Mouse (Mus musculus) WW6 (cell line): ENCODE results near the gene 2610318N02Rik.
A peak's percentile ranks its signal among the peaks of the same experiment; 100 is the strongest.

Source experiments
- DNase-seq: peaks from one replicate; pipeline ENCODE4 v3.0.0-alpha.2; 2013; ENCODE audit warnings: low read depth, low spot score

Gene 2610318N02Rik

DNA sequence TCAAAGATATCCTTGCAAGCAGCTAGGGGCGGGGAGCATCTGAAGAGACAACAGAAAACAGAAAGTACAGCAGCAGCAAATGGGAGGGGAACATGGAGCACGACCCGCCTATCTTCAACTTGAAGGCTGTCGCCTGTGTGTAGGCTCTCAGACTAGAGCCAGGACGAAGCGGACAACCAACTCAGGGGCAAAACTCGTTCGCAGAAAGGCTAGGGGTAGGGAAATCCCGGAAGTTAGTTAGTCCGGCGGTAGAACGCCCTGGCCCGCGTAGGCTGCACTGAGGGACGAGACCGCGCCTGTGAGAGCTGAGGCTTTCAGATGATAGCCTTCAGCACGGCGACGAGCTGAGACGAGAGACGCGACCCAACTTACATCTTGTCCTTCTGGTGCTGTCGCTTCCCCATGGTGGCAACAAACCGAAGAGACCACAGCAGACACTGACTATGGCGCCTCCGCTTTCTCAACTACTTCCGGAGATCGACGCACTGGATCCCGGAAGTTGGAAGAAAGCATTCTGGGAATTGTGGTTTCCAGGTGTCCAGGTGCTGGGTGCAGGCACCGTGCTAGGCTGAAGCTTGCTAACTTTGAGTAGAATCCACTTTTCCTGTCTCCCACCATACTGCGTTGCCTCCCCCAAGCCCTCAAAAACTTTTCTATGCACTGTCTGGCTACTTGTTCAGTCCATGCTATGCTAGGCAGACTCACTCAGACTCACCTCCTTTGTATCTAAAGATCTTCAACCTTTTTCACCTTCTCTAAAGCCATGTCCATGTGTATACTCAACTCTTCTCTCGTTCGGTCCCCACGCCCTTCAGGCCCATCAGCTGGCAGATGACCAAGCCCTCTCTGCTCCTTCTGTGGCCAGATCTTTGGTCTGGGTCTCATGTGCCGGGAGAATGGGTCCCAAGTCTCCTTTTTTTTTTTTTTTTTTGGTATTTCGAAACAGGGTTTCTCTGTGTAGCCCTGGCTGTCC, 13.9 kb downstream of the 2610318N02Rik start, which contains the start of gene Ppil2:
TSS of gene Ppil2 (minus strand) at position 487 of the 973 bp plus-strand sequence.
- peak; percentile 52 for DNase-seq

DNA sequence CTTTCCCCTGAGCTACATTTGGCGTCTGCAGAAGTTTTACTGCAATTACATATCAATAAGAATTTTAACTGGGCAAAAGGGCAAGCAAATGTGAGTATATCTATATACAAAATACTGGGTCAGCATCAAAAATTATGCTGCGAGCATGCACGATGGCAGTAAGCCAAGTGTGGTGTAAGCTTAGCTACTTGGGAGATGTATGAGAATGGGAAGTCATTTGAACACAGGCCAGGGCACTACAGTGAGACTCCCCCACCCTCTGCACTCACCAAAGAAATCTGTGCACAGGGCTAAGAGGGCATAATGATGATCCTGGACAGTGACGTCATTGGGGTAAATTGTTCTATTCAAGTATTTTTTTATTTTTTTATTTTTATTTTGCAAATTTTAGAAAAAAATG, 20.4 kb downstream of the 2610318N02Rik start:
- DNase-seq, result no peak

DNA sequence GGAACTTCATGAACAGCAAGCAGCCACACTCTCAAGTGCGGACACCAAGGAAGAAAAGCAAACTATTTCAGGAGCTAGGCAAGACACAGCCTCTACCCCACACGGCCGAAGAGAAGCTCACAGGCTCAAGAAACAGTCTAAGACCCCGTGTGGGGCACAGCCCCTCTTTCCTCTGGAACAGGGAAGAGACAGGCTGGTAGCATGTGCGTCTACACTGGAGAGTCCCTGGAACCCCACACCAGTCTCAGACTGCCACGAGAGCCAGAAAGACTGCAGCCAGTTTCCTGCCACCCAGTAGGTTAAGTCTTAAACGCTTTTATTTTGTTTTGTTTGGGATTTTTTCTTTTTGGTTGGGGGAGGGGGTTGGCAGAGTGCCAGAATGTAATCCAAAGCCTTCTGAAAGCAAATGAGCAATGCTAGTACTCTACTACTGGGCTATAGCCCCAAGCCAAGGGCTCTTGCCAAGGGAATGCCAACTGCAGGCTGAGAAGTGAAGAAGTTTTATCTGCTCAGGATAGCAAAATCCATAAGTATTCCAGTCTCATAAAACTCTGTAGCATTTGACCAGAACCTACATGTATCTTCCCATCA, 22.2 kb downstream of the 2610318N02Rik start:
- DNase-seq, result no peak

DNA sequence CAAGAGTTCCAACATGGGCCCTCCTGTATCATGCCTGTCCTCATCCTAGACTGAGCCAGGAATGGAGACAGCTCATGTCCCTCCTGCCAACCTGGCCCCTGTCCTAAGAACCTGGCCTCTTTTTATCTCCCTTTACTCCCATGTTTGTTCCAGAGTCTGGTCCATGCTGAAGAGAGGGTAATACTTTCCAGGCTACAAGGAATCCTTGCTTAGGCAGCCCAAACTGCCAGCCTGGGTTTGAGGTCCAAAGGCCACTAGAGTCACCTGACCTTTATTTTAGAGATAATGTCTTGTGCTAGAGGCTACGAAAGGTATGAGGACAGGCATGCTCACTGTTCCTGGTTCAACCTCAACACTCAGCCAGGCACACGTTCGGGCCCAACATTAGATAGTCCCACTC, 28.0 kb downstream of the 2610318N02Rik start:
- DNase-seq, result no peak

DNA sequence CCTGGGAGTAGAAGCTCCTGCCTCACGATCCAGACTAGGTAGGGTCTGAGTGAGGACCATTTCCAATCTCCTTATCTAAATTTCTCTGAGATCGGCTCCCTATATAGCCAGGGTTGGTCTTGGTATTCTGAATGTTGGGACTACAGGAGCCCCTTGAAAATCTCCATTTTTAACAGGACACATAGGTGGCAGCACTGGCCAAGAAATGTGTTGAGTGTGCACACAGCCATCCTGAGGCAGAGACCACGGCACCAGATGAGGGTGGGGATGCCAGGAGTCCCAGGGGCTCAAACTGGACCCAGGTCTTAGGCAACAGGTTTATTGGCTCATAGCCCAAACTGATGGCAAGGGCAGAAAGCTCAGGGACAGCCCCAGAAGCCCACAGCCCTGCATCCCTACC, 36.6 kb downstream of the 2610318N02Rik start:
- no peak for DNase-seq

DNA sequence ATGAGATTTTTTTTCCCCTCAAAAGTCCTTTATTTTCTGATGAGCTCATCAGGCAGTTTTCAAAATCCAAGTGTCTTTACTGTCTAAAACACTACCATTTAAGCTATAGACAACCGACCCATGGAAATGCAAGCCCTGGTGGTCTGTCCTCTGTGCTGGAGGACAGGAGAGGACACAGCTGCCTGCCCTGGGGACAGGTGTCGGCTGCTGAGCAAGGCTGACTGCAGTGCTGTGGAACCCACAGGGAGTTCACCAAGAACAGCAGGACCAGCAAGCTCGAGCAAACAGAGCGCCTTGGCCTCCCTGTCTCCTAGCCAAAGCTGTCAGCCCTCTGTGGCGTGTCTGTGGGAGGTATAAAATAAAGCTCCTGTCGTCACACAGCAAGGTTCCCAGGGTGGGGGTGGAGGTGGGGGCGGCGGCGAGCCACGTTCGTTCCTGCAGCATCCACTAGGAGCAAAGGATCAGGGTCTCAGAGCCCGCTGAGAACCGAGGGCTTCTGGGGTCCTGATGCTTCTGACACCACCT, 38.2 kb downstream of the 2610318N02Rik start:
- DNase-seq, result no peak

DNA sequence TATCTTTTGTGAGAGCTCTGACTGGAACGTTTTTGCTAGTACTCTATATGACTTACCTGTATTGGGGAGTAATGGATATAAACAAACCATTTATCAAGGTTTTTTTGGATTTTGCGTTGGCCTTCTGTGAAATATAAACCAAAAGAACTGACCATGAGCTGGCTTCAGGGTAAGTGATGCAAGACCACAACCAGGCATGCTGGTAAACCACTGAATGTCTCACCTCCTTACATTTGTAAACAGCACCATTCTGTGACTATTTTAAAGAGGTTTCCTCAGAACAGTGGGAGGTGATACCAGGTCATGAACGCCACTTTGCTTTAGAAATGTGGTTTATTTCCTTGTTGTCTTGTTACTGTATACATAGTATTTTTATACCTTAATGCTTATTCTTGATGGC, 38.7 kb downstream of the 2610318N02Rik start:
- no peak for DNase-seq

DNA sequence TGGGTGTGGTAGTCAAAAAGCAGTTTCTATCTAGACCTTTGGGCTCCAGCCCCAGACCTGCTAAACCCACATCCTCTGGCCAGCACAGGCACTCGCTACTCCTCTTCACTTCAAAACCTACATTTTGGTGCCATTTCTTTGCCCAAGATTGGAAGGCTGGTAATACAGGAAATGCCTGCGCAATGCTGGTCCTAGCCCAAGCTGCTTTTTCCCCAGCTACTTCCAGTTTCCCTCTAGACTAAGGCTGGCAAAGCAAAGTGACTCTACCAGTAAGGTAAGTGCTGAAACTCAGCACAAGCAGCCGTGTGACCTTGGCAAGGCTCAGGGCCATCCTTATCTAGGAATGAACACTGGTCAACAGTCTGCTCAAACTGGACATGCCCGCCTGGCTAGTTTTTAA, 39.3 kb downstream of the 2610318N02Rik start:
- no peak for DNase-seq

DNA sequence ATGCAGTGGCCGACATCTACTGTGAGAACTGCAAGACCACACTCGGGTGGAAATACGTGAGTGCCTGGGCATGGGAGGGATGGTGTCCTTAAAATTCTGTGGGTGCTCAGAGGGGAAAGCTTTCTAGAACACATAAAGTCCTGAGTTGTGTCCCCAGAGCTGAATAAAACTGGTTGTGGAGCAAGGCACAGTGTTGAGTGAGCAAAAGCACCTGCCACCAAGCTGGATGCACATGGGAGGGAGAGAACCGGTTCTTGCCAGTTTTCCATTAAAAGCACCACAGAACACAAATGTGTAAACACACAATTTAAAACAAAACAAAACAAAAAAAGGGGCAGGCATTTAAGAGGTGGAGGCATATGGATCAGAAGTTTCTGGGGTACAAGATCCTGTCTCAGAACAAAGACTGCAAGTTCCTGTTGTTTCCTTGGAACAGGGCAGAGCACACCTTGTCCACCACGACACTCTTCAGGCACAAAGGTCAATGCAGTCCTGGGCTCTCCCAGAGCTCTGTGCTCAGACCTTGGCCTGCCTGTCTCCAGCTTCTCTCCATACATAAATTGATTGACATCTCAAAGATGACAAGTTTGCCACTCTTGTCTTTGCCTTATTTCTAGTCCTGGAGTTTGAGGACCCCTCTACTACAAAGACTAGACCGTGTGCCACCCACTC, 42.7 kb downstream of the 2610318N02Rik start:
- no peak for DNase-seq

DNA sequence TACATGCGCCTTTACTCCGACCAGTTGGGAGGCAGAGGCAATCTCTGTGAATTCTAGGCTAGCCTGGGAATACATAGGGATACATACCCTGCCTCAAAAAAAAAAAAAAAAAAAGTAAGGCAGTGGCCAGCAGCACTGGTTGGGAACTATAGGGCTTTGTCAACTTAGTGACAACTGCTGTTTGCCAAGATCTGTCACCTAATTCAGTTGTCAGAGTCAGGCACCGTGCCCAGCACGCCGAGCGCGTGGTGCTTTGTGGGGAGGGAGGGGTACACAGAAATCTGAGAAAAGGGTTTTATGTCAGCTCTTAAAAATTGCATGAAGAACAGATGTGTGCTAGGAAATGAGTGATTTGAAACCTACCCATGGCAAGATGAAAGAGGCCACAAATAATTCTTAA, 46.9 kb downstream of the 2610318N02Rik start:
- no peak for DNase-seq

DNA sequence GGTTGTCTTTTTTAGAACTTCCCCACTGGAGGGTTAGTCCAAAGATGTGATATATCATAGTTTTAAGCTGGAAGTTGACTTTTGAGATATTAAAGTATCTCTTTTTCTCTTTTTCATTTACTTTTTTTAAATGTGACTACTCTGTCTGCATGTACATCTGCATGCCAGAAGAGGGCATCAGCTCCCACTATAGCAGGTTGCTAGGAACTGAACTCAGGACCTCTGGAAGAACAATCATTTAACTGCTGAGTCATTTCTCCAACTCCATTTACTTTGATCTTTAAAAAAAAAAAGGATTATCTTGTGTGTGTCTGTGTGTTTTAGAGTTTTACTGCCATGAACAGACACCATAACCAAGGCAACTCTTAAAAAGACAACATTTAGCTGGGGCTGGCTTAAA, 48.1 kb downstream of the 2610318N02Rik start:
- DNase-seq, result no peak

DNA sequence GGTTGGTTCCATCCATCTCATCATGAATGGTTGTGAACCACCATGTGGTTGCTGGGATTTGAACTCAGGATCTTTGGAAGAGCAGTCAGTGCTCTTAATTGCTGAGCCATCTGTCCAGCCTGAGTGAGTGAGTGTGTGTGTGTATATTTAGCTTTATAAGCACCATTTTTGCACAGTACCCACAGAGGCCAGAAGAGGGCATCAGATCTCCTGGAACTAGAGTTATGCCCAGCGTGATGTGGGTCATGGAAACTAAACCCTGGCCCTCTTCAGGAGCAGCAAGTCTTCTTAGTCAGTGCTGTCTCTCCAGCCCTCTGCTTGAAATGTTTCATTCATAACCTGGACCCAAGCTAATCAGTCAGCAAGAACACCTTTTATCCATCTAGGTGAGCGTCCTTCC, 48.7 kb downstream of the 2610318N02Rik start:
- DNase-seq, result no peak

DNA sequence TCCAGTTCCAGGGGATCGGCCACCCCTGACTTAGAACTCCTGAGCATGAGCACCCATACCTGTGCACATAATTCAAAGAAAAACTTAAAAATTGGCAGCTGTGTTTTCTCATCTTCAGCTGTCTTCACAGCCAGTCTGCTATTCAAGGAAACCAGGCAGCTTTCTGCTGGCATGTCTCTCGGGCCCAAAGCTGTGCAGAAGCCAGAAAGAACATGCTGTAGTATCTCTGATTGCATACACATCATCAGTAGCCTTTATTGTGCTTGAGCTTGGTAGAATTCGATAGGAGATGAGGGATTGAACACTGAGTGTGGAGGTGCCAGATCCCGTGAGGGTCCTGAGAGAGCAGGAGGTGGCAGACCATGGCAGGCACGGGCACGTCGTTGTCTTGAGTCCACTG, 52.0 kb downstream of the 2610318N02Rik start:
- no peak for DNase-seq

DNA sequence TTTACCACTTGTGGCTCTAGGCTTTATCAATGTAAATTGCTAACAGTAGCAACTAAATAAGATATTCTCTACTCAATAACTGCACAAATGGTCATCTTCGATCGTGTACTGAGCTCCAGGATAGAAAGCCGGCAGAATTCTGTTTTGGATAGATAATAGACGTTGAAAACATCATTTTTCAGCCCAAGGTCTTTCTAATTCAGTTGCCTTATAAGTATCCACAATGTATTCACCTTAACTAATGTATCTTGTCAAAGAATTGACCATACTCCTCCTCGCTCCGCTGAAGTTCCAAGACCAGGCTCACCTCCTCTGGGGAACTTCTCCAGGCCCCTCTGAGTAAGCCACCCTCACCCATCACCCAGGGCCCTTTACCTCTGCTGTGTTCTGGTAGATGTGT, 54.3 kb downstream of the 2610318N02Rik start:
- no peak for DNase-seq

DNA sequence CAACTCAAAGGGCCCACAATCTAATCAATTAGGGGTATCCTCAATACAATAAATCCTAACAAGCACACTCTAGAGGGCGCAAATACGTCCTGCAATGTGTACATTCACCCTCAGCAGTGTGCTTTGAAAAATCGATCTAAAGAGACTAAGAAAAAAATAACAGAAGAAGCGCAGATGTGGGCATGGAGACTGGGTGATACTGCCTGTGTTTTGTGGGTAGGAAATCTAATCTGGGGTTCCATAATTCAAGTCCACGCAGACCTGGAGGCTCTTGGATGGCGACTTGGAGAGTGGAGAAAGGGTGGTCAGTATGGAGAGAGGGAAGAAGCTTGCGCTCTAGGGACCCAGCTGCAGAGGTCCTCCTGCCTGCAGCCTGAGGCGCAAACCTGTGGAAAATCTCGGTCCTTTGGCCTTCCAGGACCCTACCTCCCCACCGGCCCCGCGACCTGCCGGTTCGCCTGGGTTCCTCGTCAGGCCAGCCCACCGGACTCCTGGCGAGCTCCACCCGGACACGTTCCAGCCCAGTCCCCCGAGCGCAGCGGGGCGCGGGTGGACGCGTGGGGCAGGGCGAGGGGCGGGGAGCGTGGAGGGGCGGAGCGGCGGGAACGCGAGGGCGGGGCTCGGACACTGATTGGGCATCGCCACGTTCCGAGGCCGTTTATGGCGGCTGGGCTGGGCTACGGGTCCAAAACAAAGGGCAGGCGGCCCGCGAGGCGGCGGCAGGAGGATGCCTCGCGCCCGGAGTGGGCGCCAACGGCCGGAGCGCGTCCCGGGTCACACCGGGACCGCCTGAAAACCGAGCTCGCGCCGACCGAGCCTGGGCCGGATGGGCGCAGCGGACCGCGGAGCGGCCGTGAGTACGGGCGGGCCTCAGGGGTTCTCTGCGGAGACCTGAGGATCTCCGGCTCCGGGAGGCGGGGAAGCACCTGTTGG, 55.2 kb downstream of the 2610318N02Rik start, which contains the start of gene Ypel1:
TSS of gene Ypel1 (plus strand) at position 186 of the 933 bp plus-strand sequence.
- DNase-seq, result peak; percentile 53

DNA sequence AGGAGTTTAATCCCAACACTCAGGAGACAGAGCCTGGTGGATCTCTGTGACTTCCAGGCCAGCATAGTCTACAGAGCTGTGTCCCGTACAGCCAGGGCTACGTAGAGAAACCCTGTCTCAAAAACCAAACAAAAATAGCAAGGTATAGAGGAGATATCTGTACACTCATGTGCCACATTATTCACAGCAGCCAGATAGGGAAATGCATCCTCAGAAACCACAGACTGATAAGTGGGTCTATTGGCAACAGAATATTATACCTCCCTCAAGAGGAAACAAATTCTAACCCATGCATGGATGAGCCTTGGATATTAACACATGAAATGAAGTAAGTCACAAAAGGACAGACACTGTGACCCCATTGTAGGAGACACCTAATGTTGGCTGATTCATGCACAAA, 57.4 kb downstream of the 2610318N02Rik start:
- no peak for DNase-seq
